Mouse (Mus musculus) lung, postnatal 36 days (tissue): ENCODE data around the gene Insig2.

Source experiments
- DNase-seq: peaks from one replicate; pipeline ENCODE4 v3.0.0; 2022; ENCODE audit warnings: mixed read lengths

Insig2 gene

DNA sequence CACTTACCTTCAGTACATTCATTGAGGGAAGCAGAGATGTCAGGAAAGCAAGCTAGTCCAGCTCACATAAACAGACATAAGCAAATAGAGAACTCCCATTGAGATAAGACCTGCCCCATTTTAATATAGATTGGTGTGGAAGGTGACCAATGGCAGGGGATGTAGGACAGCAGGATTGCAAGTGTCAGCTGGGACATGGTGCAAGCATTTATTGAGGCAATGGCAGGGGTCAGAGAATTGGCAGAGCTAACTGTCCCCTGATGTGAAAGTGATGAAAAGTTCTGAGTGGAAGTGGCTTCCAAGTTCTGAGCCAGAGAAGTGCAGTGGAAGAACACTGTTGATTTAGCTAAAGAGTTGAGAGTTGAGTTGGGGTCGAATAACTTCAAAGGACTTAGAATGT is at the start of gene Insig2:
Insig2 (minus strand) TSS at position 105 of the 400 bp plus-strand sequence.
- no peak for DNase-seq

DNA sequence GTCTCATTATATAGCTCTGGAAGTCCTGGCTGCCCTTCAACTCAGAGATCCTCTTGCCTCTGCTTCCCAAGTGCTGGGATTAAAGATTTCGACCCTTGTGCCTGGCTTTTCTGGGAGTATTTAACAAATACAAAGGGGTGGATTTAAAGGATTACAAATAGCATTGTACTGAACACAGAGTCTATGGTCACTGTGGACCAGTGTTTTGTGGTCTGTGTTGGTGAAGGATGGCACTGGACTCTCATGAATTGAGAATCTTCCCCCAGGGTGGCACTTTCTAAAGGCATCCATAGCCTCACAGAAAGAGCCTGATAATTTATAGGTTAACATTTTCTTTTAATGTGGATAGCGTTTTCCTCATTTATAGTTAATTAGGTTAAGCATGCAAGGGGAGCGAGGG is 49.2 kb upstream of the Insig2 start:
- no peak for DNase-seq

DNA sequence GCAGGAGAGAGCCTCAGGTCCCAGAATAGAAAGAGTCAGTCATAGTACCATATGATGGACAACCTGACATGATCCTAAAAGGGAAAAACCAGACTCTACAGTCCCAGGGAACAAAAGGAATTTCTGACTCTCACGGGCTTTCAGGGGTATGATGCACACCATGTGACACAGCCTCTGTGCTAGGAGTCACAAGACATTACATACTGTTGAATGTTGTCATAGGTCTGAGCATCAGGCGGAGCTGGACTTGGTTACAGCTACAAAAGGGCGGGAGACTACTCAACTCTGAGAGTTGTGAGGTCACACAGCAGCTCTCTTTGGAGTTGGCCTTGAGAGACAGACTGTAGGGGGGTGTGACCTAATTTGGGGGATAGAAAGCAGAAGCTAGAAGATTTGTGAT is 47.6 kb upstream of the Insig2 start:
- no peak for DNase-seq

DNA sequence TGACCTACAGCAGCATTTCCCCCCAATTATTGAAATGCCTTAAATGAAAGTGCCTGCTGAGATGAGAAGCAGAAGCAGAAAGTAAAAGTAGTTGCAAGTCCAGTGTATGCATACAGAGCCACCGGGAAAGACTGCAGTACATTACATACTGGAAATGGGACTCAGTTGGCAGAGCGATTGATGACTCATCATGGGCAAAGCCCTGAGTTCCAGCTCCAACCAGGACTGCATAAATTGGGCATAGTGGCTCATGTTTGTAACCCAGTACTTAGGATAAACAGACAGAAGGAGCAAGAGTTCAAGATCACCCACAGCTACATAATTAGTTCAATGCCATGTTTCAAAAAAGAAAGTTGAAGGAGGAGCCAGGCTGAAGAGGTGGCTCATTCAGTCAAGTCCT is 45.5 kb upstream of the Insig2 start:
- no peak for DNase-seq

DNA sequence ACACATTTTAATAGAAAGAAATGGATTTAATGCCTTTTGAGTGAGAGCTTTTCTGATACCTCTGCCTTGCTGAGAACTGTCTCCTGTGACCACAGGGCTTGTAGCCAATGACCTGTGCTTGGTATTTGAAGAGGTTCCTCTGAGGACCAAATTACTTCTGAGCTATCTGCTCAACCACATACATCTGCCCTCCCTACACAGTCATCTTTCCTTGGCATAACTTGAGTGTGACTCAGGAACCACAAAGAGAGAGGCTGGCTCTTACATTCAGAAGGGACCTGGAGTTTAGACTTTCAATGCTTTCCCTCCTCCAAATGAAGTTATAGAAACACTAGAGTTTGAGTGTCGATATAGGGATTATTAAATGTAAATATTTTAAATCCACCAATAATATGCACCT is 45.0 kb upstream of the Insig2 start:
- no peak for DNase-seq

DNA sequence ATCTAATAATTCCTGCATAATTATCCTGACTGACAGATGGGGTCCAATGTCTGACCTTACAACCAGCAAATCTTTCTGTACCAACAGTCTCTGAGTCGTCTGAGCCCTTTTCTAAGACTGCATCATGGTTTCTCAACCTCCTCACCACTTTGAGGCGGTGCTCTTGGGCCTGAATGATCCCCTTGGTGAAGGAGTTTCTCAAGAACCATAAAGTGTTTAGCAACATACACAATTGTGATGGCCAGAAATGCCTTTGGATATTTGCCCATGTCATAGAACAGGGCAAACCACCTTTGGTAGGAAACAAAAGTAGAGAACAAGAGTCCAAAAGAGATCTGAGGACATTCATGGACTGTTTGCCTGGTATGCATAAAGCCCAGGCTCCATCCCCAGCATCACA is 41.2 kb upstream of the Insig2 start:
- DNase-seq, result peak; percentile 21

DNA sequence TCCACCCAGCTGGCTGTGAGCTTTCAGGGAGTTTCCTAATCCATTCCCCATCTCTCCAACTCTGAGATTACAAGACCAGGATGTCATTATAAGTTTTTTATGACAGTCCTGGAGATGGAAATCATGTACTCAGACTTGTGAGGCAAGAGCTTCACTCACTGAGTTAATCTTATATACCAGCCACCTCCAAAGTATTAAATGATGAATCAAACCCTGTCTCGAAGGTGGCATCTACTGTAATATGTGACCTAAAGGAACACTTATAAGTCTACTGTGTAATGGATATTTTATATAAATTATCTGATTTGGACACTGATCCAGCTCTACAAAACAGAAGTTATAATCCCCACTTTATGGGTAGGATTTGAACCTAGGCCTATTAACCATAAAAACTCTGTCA is 40.3 kb upstream of the Insig2 start:
- no peak for DNase-seq

DNA sequence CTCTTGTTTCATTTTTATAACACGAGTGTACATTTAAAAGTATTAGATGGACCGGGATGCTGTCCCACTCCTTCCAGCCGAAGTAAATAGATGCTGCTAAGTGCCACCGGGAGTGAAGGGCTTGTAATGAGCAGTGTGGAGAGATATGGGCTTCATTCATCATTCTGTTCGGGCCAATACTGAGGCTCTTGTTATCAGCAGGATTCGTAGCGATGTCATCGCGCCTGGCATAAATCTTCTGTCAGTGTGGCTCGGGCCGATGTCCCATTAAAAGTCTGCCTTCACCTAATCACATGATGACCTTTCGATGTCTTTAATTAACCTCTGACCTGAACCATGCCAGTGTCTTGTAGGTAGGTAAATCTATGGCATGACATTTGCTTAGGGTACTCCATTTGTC is 39.1 kb upstream of the Insig2 start:
- DNase-seq, result no peak

DNA sequence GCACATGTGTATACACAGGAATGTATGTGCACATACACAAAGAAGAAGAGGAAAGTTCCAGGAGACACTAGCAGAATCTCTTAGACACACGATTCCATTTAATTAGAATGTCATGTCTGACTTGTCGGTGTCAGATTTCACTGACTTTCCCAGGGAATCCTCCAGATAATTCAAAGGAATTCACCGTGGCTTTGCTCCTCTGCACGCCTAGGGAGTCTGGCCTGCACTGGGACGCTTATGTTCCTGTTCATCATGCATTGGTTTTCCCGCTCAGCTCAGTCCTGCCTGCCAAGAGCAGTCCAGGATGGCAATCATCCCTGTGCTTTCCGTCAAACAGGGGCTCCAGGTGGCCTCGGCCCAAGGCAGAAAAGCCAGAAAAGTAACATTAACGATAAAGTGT is 34.9 kb upstream of the Insig2 start:
- DNase-seq, result no peak

DNA sequence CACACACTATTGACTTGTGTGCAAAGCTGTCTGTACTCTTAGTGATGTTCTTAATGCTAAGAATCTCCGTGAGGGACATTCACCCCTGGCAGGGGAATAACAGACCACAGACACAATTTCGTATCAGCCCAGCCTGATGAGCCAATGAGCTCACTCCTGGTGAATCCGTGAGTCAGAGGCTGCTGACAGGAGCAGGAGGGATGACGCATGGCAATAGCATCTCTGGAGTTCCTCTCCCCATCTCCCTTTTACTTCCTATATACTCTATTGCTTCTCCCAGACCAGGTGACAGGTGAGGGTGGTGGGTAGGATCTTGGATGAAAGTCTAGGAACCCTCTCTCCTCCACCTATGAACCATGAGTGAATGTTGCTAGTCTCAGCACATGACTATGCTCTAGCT is 28.2 kb upstream of the Insig2 start:
- DNase-seq, result no peak

DNA sequence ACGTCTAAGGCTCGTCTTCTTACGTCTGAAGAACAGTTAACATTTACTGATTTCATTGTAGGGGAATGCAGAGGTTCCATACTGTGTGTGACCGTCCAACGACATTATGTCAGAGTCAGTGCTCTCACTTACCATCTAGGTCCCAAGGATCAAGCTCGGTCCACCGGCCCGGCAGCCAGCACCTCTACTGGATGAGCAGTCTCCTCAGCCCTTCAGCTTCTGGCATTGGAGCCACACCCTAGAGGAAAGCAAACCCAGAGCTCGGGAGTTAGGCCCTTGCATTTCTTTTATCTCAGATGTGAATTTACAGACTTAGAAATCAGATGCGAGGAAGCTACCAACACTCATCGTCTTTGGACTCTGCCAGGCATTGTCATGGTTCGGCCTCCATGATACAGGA is 27.3 kb upstream of the Insig2 start:
- DNase-seq, result no peak

DNA sequence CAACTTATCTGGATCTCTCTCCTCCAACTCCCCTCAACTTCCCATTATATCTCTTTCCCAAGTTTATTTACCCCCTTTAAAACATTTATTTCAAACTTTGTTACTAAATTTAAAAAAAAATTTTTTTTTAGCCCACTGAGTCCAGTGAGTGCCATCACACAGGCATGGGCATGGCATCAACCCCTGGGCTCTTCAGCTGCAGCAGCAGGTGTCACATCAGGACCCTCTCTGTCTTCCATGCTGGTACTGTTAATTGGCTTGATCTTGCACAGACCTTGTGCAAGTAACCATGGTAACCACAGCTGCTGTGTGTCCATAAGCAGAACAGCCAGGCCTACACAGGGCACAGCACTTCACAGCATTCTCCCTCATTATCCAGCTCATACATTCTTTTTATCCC is 21.4 kb upstream of the Insig2 start:
- no peak for DNase-seq

DNA sequence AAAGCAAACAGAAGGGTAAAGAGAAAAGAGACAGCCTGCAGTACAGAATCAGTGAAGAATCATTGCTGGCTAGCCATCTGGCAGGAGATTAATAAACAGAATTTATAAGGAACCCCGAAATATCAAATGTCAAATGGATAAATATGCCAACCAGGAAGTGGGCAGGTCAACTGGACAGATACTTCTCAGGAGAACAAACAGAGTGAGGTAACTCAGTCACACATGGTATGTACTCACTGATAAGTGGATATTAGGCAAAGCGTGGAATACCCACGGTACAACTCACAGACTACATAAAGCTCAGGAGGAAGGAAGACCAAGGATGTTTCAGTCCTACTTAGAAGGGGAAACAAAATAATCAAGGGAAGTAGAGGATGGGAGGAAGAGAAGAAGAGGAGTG is 18.6 kb upstream of the Insig2 start:
- peak; percentile 17 for DNase-seq

DNA sequence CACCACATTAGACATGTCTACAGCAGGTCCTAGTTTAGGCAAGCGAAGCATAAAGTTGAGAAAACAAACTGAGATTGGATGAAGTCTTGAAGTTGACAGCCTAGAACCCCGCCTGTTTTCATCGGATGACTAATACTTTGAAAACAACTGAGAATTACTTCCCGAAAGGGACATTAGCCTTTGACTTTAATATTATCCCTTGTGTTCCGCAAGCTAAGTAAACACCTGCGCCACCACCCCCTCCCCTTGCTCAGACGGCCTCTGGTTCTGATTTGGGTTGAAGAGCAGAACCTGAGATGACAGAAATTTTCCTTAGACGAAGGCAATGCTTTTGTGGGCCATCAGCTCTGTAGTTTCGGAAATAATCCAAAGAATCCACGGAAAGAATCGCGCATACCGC is 18.2 kb upstream of the Insig2 start:
- peak; percentile 3 for DNase-seq

DNA sequence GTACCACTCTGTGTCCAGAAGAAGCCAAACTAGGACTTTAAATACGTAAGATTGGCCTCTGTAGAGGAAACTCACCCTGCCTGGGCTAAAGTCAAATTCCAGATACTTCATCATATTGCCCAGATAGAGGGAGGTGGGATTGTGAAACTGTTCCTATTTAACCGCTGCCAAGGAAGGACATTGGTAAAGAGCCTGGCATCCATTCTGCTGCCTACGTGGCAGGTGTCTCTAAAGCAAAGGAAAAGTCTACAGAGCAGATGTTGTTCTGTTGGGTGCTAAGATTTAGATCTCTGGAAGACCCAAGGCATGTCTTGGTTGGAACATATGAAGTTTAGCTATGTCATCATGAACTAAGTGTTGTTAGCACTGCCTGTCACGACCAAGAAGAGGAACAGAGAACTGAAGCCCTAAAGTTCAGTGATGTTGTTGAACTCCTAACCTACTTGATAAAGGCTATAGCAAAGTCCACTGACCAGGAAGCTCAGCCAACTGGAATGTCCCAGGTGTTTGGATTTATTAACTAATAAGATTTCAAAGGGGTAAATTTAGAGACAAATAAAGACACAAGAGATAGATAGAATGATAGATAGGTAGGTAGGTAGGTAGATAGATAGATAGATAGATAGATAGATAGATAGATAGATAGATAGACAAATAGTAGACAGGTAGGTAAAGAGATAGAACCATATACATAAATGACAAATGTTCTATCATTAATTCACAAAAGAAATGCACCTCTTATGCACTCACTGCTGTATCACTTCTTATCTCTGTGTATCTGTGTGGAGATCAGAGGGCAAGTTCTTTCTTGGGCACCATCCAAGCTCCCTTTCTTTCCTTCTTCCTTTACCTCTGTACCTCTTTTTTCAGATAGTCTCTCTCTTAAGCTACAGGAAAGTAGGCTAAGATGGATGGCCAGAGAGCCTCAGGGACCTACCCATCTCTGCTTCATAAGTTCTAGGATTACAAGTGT is 16.8 kb upstream of the Insig2 start:
- no peak for DNase-seq

DNA sequence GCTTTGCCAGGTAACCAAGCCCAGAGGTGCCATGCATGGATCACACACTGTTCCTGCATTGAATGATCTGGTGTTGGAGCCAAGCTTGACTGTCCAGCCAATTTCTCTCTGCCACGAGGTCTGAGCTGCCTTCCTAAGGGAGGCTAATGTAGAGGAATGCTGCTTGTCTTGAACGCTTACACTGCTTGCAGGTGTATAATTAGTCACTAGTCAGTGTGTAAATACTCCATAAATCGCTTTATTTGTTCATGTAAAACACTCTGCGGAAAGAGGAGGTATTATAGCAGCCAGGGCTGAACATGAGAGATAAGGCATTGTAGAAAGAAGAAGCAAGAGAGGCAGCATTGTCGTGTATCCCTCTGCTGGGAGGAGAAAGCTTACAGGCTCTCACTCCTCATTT is 11.6 kb upstream of the Insig2 start:
- no peak for DNase-seq

DNA sequence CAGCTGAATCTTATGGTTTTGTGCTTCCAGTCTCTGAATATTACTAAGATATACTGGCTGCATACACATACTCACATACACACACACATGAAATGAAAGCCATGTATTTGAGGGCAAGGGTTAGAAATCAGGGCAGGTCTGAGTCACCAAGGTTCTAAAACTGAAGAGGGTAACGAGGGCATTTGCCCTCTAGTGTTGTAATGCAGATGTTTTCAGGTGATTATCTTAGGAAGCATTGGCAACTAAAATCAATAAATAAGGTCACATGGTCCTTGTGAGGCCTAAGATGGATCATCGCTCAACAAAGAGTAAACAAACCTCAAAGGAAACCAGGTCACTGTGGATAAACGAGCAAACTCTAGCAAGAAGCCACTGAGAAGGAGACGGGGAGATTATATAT is 3.4 kb upstream of the Insig2 start:
- DNase-seq, result no peak

DNA sequence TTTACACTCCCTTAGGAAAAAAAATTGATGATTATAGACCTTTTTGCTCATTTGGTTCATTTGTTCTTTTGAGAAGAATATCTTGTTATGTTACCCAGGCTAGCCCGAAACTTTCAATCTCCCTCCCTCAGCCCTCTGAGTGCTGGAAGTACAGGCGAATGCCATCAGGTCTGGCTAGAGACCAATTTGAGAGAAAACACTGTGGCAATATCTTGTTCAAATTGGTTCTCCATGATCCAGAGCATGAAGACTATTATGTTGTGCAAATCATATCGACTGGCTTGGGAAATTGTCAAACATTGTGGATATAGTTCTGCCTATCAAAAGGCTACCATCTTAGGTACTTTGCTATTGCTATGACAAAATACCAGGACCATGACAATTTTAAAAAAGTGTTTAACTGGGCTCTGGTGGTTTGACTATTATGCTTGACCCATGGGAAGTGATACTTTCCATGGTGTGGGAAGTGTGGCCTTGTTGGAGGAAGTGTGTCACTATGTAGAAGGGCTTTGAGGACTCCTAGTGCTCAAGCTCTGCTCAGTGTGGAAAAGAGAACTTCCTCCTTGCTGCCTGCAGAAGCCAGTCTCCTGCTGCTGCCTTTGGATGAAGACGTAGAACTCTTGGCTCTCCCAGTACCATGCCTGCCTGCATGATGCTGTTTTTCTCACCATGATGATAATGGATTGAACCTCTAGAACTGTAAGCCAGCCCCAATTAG is 1.8 kb upstream of the Insig2 start:
- DNase-seq, result no peak

DNA sequence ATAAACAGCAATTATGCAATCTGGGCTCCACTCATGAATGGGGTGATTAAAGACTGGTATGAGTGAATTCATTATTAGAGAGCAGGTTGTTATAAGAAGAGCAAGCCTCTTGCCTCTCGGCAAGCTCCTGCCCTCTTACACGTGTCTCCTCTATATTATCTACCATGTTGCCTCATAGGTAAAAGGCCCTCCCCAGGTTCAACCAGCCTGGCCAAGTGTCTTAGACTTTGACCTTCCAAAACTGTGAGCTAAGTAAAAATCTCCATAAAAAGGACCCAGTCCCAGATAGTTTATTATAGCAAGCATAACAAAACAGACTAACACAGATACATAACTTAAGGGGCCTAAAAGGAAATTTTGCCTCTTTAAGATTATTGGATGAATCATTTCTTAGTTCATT is 1.8 kb downstream of the Insig2 start:
- no peak for DNase-seq

DNA sequence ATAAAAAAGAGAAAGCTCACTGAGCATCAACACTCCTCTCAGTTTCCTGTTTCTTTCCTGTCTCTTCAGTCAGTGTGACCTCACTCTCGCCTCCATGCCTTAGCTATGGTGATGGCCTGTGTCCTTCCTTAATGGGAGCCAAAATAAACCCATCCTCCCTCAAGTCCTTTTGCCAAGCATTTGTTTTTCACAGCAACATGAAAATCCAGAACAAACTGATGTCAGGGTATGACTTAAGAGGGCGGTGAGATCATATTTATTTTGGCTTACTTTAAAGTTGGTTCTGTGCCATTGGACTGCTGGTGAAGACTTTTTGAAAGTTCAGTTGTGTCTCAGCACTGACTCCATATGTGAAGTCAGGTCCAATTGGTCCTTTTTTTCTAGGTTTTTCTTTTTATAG is 3.0 kb downstream of the Insig2 start:
- DNase-seq, result peak; percentile 48

DNA sequence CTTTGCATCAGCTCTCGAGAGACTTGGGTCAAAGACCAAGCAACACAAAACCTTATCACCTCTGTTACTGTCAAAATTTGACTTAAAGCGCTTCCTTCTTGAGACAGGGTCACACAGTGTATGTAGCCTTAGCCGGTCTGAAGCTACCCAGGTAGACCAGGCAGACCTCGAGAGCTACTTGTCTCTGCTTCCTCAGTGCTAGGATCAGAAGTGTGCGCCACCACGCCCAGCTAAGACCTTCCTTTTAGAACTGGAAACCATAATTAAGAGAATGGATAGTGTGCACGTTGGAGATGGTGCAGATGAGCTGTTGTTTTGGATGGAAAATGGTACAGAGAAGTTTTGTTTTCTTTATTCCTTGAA is 4.2 kb downstream of the Insig2 start:
- DNase-seq, result no peak

DNA sequence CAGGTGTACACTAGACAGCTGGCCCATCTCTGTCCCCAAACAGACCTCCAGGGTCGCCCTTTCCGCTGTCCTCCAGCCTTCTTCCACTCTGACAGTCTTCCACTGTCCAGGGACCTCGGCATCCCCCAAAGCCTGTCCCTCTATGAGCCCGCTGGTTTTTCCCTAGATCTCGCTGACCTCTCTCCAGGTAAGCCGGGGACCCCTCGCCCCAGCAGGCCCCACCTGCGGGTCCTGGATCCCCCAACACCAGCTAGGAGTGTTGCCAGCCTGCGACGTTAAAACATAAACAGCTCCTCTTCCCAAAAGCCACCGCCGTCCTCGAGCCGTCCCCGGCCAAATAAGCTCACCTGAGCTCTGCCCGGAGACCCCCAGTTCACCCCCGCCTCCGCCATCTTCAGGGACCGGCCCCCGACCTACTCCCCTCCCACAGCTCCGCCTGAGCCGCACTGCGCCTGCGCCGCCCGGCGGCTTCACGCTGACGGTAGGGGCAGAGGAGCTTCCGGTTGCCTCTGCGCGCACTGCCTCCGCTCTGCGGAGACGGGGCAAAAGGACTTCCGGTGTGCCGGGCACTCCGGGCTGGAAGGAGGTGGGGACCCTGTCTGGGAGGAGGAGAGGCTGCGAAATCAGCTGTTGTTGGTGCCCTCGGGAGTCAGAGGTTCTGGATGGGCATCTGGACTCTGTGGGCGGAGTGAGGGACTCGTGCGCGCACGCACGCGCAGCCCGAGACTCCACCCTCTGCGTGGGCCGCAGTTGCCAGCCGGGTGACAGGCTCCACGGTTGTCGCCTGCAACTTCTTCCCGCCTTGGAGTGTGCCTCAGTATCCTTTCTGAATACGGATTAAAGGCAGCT is 4.8 kb downstream of the Insig2 start:
- DNase-seq, result peak; percentile 92

DNA sequence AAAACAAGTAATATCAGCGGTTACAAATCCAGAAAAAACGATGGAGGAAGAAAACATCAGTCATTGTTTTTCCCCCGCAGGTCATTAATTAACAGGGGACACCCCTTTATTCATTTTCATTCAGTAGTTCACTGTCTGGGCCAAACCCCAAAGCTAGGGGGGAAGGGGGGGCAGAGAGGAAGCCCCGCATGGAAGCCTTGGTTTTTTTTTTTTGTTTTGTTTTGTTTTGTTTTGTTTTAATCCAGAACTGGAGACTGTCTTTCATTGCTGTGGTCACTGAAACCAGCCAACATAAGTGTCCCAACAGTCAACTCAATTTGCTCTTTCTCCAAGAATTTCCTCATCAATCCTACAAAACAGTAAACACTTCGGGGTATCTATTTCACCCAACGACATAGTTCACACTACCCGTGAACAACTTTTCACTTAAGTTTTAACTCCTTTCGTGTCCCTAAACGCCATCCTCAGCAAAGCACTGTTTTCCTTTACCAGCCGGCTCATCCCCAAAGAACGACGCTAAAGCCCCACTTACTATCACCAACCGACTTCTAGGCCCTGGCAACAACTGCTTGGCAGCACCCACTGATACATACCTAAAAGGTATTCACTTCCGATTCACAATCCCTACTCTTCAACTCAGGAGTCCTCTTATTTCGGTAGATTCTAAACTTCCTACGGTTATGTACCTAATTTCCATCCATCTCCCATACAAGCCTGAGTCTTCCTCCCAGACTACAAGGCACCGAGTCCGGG is 5.6 kb downstream of the Insig2 start:
- DNase-seq, result no peak
